Mouse (Mus musculus): Measurements from ENCODE around the gene Acsbg1.
A peak's percentile ranks its signal among the peaks of the same experiment; 100 is the strongest.

The Acsbg1 gene

GRCm38 (mm10) chr9:54668455-54668854, 6.8 kb upstream of the Acsbg1 start:
- no peak for DNase-seq (ENCODE audit: low spot score)

DNA sequence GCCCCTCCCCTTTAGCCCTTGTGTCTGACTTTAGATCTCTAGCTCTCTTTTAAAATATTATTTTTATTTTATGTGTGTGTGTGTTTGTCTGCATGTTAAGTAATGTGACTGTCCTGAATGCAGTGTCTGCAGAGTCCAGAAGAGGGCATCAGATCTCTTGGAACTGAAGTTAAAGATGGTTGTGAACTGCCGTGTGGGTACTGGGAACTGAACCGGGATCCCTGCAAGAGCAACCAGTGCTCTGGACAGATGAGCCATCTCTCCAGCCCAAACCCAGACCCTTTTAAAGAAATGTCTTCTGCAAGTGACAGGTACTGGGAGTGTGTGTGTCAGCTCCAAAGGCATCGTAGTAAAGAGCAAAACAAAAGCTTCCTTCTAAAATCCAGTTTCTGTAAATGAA, 4.4 kb upstream of the Acsbg1 start:
- DNase-seq (ENCODE audit: low spot score): no peak

GRCm38 (mm10) chr9:54664358-54664757, 2.7 kb upstream of the Acsbg1 start:
- DNase-seq (ENCODE audit: low spot score): no peak

GRCm38 (mm10) chr9:54658773-54659172, 2.9 kb downstream of the Acsbg1 start:
- no peak for DNase-seq (ENCODE audit: low spot score)

GRCm38 (mm10) chr9:54656402-54656801, 5.3 kb downstream of the Acsbg1 start:
- no peak for DNase-seq (ENCODE audit: low spot score)

GRCm38 (mm10) chr9:54655846-54656245, 5.8 kb downstream of the Acsbg1 start:
- DNase-seq (ENCODE audit: low spot score): no peak

DNA sequence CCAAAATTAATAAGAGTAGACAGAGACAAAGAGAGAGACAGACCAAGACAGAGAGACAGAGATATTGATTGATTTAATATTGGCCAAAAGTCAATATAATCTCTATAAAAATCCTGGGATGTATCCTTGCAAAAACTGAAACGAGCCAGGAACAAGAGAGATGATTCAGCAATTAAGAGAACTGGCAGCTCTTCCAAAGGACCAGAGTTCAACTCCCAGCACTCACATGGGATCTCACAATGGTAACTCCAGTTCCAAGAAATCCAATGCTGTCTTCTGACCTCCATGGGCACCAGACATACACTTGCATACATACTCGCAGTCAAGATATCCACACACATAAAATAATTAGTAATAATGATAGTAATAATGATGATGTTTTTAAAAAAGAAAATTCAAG, 8.9 kb downstream of the Acsbg1 start:
- DNase-seq (ENCODE audit: low spot score): no peak

GRCm38 (mm10) chr9:54649360-54649759, 12.3 kb downstream of the Acsbg1 start:
- no peak for DNase-seq (ENCODE audit: low spot score)

DNA sequence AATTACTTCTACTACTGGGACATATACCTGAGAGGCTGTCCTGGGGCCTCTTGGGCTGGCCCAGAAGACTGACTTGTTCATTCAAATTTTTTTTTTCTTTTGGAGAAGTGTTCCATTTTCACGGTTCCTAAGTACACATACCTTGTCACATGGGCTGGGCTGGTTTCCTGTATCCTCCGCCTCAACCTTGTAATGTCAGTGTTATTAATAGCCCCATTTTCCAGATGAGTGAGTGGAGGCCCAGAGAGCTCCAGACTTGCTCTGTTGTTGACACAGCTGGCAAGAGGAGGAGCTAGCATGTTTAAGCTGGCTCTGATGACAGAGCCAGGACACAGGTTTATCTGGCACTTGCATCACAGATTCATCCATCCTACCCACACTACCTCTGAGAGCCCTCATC, 14.2 kb downstream of the Acsbg1 start:
- no peak for DNase-seq (ENCODE audit: low spot score)

DNA sequence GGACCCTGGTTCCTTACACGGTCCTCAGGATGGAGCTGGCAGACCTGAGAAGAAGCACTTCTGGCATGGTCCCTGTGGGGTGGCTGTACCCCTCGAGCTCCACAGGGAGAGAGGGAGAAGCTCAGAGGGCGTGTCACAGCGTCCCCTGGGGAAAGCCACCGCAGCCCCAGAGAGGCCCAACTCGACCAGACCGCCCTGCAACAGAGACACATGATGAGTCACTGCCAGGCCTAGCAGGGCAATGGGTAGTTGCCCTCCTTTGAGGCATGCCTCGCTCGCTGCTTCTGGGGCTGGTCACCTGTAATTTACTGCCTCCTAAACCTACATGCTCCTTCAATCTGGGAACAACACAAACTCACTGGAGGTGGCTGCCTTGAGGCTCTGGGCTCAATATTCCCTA, 15.4 kb downstream of the Acsbg1 start:
- DNase-seq (ENCODE audit: low spot score): no peak

DNA sequence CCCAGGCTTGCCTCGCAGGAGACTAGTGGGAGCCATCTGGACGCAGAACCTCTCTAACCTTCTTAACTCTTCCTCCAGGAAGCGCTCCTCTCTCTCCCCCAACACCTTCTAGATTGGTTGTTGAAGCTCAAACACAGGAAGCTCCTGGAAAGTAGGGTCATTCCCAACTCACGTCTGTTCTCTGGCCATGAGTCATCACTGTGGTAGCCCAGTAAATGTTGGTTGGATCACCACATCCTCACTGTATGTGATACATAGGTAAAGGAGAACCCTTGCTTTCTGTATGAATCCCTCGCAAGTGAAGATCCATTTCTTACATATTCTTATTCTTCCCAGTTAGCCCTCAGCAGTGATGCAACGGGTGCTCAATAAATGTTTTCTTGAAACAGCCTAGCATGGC, 16.1 kb downstream of the Acsbg1 start:
- DNase-seq (ENCODE audit: low spot score): no peak

DNA sequence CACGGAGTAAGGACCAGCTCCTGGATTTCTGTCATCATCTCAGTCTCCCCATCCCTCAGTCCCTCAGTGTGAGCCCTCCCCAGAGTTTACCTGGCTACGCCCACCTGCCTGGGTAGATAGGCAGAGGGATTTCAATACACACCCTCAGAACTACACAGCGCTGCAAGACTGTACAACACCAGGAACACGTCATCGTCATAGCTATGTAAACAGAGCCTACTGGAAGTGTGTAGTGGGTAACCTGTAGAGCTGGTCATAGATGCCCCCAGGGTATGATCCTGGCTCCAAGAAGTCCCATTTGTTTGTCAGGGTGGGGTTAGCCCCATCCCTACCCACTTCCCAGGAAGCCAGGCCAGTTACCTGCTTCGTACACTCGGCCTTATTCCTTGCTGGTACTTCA, 18.5 kb downstream of the Acsbg1 start:
- no peak for DNase-seq (ENCODE audit: low spot score)

DNA sequence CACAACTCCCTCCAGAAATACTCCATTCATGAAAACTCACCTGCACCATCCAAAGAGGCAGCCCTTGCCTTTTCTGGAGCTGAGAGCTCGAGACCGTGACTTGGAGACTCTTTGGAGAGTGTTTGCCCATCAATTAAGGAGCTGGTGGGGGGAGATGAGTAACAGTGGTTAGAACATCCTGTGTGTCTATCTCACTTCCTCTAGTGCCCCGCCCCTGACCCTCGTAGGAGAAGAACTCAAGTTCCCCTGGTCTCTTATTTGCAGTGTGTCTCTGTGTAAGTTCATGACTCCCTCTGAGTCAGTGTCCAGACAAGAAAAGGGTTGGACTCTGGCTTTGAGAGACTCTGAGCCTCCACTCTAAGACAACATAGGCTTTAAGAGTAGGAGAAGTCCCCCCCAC, 19.1 kb downstream of the Acsbg1 start:
- peak; percentile 73 for DNase-seq (ENCODE audit: low spot score)

GRCm38 (mm10) chr9:54642149-54642548, 19.5 kb downstream of the Acsbg1 start:
- no peak for DNase-seq (ENCODE audit: low spot score)

GRCm38 (mm10) chr9:54641548-54641947, 20.1 kb downstream of the Acsbg1 start:
- no peak for DNase-seq (ENCODE audit: low spot score)

DNA sequence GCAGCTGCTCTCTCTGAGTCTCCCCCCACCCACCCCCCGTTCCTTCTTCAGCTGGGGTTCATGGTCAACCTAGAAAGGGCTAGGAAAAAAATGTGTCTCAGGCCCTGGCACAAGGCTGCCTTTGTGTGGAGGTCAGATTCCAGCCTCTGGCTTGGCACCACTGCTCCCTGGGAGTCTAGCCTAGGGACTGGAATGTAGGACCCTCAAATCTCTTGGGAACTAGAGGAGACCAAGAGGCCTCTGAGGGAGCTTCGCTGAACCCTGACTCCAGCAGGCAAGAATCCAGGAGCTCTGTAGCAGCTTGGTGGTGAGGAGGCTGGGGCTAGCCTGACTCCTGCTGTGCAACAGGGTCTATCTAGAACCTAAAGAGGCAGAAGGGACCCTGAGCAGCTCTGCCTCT, 22.5 kb downstream of the Acsbg1 start:
- DNase-seq (ENCODE audit: low spot score): no peak

DNA sequence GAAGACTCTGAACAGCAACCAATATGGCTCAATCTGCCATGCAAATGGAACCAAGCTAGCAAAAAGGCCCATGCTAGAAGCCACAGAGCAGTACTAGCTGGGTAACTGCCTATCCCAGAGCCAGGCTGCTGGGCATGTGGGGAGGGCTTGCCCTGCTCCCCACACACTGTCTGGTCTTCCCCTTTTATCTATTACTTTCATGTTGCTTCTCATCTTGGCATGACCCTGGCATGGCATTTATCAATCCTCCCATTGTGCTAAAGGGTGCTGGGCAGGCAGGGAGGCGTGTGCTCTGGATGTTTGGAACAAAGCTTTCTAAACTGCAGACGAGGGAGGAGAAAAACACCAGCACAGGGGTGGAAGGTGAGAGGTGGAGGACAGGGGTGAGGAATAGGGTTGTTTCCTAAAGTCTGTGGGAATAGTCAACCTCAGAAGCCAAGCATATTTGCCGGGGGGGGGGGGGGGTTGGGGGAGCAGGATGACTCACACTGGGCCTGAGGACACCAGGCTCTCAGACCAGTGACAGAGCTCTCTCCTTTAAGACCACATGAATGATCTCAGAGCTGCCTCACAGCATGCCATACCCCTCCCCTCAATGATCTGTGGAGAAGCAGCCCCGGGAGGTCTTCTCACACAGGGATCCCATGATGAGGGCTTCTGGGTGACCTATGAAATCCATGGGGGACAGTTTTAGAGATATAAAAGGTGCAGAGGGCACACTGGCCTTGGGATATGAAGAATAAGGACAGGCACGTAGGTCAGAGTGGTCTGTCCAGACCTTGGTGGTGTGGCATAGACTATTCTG, 24.0 kb downstream of the Acsbg1 start:
- DNase-seq (ENCODE audit: low spot score): no peak

GRCm38 (mm10) chr9:54633401-54633800, 28.3 kb downstream of the Acsbg1 start:
- no peak for DNase-seq (ENCODE audit: low spot score)

GRCm38 (mm10) chr9:54630905-54631304, 30.8 kb downstream of the Acsbg1 start:
- no peak for DNase-seq (ENCODE audit: low spot score)

DNA sequence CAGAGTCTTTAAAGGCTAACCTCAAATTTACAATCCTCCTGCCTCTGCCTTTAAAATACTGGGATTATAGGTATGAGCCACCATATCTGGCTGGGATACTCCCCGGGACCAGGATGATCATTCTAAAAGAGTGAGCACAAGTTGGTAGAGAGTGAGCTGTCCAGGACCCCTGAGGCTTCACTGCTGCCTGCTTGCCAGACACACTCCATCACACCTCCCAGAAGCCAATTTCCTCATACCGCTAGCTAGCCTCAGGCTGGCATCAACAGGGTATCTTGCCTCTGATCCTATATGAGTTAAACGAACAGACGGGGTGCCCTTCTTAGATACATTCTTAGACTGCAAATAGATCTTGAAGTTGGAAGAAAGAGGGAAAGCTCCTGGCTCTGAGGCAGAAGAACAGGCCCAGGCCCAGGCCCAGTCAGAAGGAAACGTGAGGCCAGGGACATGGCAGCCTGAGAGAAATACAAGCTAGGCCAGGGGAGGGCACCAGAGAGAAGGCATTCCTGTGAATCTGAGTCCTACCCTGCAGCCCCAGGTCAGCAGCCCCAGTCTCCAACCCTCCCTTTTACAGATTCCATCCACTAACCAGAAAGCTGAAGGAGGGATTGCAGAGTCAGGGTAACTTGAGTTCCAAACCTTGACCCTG, 31.9 kb downstream of the Acsbg1 start:
- no peak for DNase-seq (ENCODE audit: low spot score)

DNA sequence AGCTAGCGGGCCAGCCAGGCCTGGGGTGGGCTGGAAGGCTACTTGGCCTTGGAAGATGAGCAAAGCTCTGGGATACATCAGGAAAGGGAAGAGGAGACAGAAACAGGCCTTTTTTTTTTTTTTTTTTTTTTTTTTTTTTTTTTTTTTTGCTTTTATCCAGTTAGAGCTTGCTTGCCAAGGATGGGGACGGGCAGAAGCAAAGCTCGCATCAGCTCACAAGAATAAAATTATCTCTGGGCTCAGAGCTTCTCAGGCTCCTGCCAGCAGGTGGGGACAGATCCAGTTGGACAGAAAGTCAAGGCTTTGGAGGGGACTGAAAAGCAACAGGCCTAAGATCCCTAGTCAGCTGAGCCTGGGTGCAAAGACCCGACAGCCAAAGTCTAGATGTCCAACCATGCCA, 32.9 kb downstream of the Acsbg1 start:
- no peak for DNase-seq (ENCODE audit: low spot score)

GRCm38 (mm10) chr9:54627240-54627639, 34.4 kb downstream of the Acsbg1 start:
- no peak for DNase-seq (ENCODE audit: low spot score)

DNA sequence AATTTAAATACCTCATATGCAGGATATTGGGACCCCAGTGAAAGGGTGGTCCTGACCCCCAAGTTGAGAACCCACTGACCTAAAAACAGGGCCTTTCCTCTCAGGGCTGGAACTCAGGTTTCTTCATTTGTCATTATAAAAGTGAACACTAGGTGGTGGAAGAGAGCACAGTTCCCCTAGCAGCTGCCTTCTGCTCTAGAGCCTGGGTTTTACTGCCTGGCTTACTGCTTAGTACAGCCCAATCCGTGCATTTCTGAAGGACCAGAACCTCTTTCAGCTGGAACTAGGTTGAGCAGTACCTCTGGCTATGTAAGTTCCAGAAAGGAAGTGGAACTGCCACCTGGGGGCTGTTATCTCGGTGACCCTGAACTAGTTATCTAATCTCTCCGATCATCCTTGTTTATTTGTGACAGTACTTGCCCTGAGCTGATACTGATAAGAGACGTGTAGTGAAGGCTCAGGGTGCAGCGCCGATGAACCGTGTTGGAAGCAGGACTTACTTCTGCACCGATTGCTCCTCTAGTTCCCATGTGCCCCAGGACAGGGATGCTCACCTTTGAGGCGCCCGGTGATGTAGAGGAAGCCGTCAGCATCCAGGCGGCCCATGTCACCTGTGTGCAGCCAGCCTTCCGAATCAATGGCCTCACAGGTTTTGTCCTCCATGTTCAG, 47.4 kb downstream of the Acsbg1 start:
- peak; percentile 23 for DNase-seq (ENCODE audit: low spot score)
